Mouse (Mus musculus): ENCODE results near the gene Guf1. TPM values are rescaled to one million over a fixed set of nuclear protein-coding genes. Genes with fewer than 3 reads are reported as not detected.

The Guf1 gene
- polyA plus RNA-seq (2012; rRNA removed): 6.6 and 6.9 TPM in 2 replicates

DNA sequence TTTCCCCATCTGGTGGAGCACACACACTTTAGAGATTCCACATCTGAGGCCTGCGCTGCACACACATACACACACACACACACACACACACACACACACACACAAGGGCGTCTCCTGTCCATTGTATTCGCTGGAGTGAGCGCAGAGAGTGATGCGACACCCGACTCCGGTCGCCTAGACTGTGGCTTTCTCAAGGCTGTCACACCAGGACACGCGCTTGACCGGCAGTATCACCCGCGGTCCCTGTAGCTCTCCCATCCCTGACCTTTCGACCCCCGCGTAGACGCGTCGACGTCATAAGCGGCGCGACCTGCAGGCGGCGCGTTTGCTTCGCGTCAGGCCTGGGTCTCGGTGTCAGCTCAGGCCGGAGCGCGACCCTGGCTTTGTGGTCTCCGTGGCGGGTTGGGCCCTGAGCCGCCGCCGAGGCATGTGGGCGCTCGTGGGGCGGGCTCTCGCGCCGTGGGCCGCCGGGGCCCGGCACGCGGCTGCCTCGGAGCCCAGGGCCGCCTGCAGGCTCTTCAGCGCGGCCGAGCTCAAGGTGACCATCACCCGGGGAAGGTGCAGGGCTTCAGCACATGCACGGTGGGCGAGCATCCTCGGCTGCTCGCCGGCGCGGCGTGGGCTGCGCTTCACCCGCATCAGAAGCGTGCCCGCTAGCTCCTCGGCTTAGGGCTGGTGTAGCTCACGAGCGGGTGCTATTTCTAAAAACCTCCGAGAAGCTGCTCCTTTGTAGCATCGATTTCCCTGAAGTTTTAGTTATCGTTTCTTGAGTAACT, at the start of gene Guf1:
Guf1 (plus strand) TSS at position 296 of the 776 bp plus-strand sequence.
- Histone ChIP-seq H3K4me3 (ENCODE audit: insufficient read depth, low read depth, low read length) (peak within 1 kb of the TSS; percentile 92), H3K27me3 (replicated peaks; ENCODE audit: control insufficient read depth, insufficient read depth, low read length) (no peaks in the 10 kb centered on the region), H3K4me1 (ENCODE audit: control insufficient read depth, insufficient read depth, low read length) (no peaks in the 10 kb centered on the region), H3K27ac (ENCODE audit: insufficient read depth, low read depth, low read length) (peak within 1 kb of the TSS; percentile 42), H3K36me3 (ENCODE audit: control insufficient read depth, insufficient read depth, low read length) (peaks cover 3% of the 10 kb centered on the region; the same call in 1 of the 2 replicates)
- under 1% methylated on average over 72 of the region's 72 CpGs for WGBS
- peak; percentile 96 for DNase-seq
- 0 out of 2 replicates have a peak, but pooled peaks have one; percentile 12 for TF ChIP-seq CTCF (conservative IDR thresholded peaks at IDR 0.05; ENCODE audit: insufficient read depth, insufficient read length, low read depth, low read length)
- peak; percentile 83 for TF ChIP-seq POLR2A (IDR thresholded peaks at IDR 0.05; ENCODE audit: low read depth, low read length)

DNA sequence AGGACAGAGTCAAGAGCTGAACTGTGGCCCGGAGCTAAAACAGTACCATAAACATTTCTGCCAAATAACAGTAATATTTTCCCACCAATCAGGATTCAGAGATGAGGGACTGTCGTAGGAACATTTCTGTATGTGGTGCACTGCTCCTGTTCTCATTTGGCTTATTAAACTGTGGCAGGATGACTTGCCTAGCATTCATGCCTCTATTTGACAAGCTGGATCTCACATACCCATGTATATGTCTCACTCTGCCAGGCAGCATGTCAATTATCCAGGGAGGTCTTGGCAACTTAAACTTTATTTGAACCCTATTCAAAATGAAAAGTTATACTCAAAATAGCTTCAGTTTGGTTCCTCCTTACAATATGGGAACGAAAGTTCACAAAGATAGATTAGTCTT, 49.7 kb upstream of the Guf1 start:
- Histone ChIP-seq H3K4me3 (ENCODE audit: insufficient read depth, low read depth, low read length) (no peak overlapping the region), H3K36me3 (ENCODE audit: control insufficient read depth, insufficient read depth, low read length) (no peaks in the 10 kb centered on the region), H3K27me3 (replicated peaks; ENCODE audit: control insufficient read depth, insufficient read depth, low read length) (no peaks in the 10 kb centered on the region), H3K4me1 (ENCODE audit: control insufficient read depth, insufficient read depth, low read length) (no peaks in the 10 kb centered on the region), H3K27ac (ENCODE audit: insufficient read depth, low read depth, low read length) (no peak overlapping the region)
- no peak for DNase-seq
- TF ChIP-seq POLR2A (IDR thresholded peaks at IDR 0.05; ENCODE audit: low read depth, low read length) (no peak), CTCF (conservative IDR thresholded peaks at IDR 0.05; ENCODE audit: insufficient read depth, insufficient read length, low read depth, low read length) (no peak)
- WGBS: 80% methylated on average over 3 of the region's 3 CpGs

DNA sequence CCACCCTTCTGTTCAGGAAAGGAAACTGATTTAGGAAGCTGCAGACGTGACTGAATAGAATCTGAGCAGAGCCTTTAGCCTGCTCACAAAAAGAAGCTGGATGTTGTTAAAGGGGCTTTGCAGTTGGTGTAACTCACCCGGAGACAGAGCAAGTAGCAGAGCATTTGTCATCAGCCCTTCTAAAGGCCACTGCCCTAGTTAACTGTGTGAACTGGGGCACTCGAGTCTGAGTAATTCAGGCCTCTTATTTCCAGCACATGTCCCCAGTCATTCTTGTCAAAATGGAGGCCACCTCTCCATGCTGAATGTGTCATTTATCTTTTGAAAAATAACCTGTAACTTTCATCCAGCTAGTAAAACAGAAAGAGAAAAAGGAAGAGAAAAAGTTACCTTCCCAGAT, 45.1 kb upstream of the Guf1 start:
- Histone ChIP-seq H3K4me3 (ENCODE audit: insufficient read depth, low read depth, low read length) (no peak overlapping the region), H3K4me1 (ENCODE audit: control insufficient read depth, insufficient read depth, low read length) (no peaks in the 10 kb centered on the region), H3K27ac (ENCODE audit: insufficient read depth, low read depth, low read length) (no peak overlapping the region), H3K36me3 (ENCODE audit: control insufficient read depth, insufficient read depth, low read length) (no peaks in the 10 kb centered on the region), H3K27me3 (replicated peaks; ENCODE audit: control insufficient read depth, insufficient read depth, low read length) (no peaks in the 10 kb centered on the region)
- no peak for DNase-seq
- WGBS: 33% methylated on average over 3 of the region's 3 CpGs
- TF ChIP-seq POLR2A (IDR thresholded peaks at IDR 0.05; ENCODE audit: low read depth, low read length) (no peak), CTCF (conservative IDR thresholded peaks at IDR 0.05; ENCODE audit: insufficient read depth, insufficient read length, low read depth, low read length) (no peak)

DNA sequence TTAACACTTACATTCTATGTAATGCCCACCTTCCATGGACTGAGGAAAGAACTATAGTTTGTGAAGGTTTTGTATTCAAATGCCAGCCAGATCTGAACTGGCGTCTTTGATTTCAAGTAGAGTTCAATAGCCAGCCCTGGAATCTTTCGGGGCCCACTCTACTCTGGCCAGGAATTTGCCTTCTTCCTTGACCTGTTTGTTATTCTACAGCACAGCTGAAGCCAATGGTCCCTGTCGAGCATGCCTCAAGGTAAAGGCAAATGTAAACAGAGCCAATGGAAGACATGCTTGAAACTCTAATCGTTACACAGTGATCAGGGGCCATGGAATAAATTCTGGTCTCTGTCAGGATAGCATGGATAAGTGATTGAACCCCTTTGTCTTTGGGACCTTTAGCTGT, 44.5 kb upstream of the Guf1 start:
- H3K27ac ChIP-seq (ENCODE audit: insufficient read depth, low read depth, low read length): no peak overlapping the region
- no peaks in the 10 kb centered on the region for H3K4me1 ChIP-seq (ENCODE audit: control insufficient read depth, insufficient read depth, low read length)
- TF ChIP-seq CTCF (conservative IDR thresholded peaks at IDR 0.05; ENCODE audit: insufficient read depth, insufficient read length, low read depth, low read length) (no peak), POLR2A (IDR thresholded peaks at IDR 0.05; ENCODE audit: low read depth, low read length) (no peak)
- no peaks in the 10 kb centered on the region for H3K27me3 ChIP-seq (replicated peaks; ENCODE audit: control insufficient read depth, insufficient read depth, low read length)
- WGBS: 34% methylated on average over 4 of the region's 4 CpGs
- no peak for DNase-seq
- H3K36me3 ChIP-seq (ENCODE audit: control insufficient read depth, insufficient read depth, low read length): no peaks in the 10 kb centered on the region
- H3K4me3 ChIP-seq (ENCODE audit: insufficient read depth, low read depth, low read length): no peak overlapping the region

DNA sequence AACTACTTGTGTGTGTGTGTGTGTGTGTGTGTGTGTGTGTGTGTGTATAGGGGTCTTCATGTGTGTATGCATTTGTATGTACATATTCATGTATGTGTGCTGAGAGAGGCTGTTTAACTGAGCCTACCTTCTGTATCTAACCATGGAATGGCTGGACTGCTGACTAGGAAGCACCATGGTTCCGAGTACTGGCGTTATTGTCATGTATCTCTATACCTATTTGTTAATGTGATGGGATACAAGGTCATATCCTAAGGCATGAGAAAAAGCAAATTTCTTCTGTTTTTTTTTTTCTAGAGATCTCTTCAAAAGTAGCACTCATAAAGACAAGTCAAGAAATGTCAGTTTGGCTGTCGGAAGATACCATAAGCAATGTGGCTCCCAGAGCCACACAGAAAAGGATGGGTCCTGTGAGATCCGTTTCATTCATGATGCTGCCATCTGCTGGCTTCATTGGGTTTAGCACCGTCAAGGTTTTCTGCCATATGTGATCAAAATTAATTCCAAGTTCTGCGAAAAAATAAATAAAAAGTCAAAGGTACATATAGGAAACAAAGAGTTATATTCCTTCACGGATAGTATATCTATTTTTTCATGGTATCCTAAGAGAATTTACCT, 36.0 kb upstream of the Guf1 start:
- Histone ChIP-seq H3K4me3 (ENCODE audit: insufficient read depth, low read depth, low read length) (no peak overlapping the region), H3K36me3 (ENCODE audit: control insufficient read depth, insufficient read depth, low read length) (no peaks in the 10 kb centered on the region), H3K4me1 (ENCODE audit: control insufficient read depth, insufficient read depth, low read length) (no peaks in the 10 kb centered on the region), H3K27me3 (replicated peaks; ENCODE audit: control insufficient read depth, insufficient read depth, low read length) (no peaks in the 10 kb centered on the region), H3K27ac (ENCODE audit: insufficient read depth, low read depth, low read length) (no peak overlapping the region)
- TF ChIP-seq POLR2A (IDR thresholded peaks at IDR 0.05; ENCODE audit: low read depth, low read length) (no peak), CTCF (conservative IDR thresholded peaks at IDR 0.05; ENCODE audit: insufficient read depth, insufficient read length, low read depth, low read length) (peak; percentile 53)
- 32% methylated on average over 7 of the region's 7 CpGs for WGBS
- DNase-seq: peak; percentile 32

DNA sequence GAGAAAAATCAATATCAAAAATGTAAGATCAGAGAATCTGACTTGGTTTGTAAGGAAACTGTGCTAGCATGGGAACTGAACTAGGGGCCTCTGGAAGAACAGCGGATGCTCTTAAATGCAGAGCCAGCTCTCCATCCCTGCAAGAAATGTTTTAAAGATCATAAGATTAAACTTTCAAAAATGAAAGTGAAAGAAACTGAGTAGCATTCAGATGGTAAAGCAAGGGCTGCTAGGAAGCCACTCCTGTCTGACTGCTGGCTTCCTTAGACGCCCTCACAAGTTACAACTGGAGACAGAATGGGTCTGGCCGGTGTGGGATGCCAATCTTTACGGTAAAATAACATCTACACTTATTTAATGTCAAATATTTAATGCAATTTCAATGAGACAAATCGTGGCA, 34.7 kb upstream of the Guf1 start:
- H3K36me3 ChIP-seq (ENCODE audit: control insufficient read depth, insufficient read depth, low read length): no peaks in the 10 kb centered on the region
- H3K27ac ChIP-seq (ENCODE audit: insufficient read depth, low read depth, low read length): no peak overlapping the region
- no peak overlapping the region for H3K4me3 ChIP-seq (ENCODE audit: insufficient read depth, low read depth, low read length)
- no peaks in the 10 kb centered on the region for H3K27me3 ChIP-seq (replicated peaks; ENCODE audit: control insufficient read depth, insufficient read depth, low read length)
- TF ChIP-seq CTCF (conservative IDR thresholded peaks at IDR 0.05; ENCODE audit: insufficient read depth, insufficient read length, low read depth, low read length) (no peak), POLR2A (IDR thresholded peaks at IDR 0.05; ENCODE audit: low read depth, low read length) (no peak)
- H3K4me1 ChIP-seq (ENCODE audit: control insufficient read depth, insufficient read depth, low read length): no peaks in the 10 kb centered on the region
- WGBS: 58% methylated on average over 5 of the region's 5 CpGs
- no peak for DNase-seq

DNA sequence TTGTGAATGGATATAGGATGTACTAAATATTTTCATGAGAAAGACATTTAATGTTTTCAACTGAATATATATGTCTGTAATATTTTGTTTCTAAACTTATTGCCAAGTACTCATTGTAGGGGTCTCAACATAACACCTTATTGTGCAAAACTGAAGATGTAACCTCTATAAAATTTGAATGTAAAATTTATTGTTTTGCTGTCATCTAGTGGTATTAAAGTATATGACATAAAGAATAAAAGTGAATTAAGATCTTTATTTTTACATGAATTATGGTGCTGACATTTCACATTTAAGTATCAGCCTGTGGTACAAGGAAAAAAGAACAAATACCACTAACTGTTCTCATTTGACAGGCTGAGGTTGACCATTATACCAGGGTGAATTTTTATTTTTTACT, 32.8 kb upstream of the Guf1 start:
- DNase-seq: no peak
- TF ChIP-seq POLR2A (IDR thresholded peaks at IDR 0.05; ENCODE audit: low read depth, low read length) (no peak), CTCF (conservative IDR thresholded peaks at IDR 0.05; ENCODE audit: insufficient read depth, insufficient read length, low read depth, low read length) (no peak)

More for the DNA sequence above, 32.8 kb upstream of the Guf1 start:
- no peak overlapping the region for H3K4me3 ChIP-seq (ENCODE audit: insufficient read depth, low read depth, low read length)
- no peaks in the 10 kb centered on the region for H3K36me3 ChIP-seq (ENCODE audit: control insufficient read depth, insufficient read depth, low read length)
- no peaks in the 10 kb centered on the region for H3K27me3 ChIP-seq (replicated peaks; ENCODE audit: control insufficient read depth, insufficient read depth, low read length)
- no peak overlapping the region for H3K27ac ChIP-seq (ENCODE audit: insufficient read depth, low read depth, low read length)
- H3K4me1 ChIP-seq (ENCODE audit: control insufficient read depth, insufficient read depth, low read length): no peaks in the 10 kb centered on the region

All from kidney, adult 2 months (tissue).